Mouse (Mus musculus): ENCODE results near the gene Cdk5. TPM values are rescaled to one million over a fixed set of nuclear protein-coding genes. Genes with fewer than 3 reads are reported as not detected.

Cdk5 gene
- total and polyA plus RNA-seq, 2 experiments from 2014 or later: 83.3 to 156 TPM

- H3K36me3 ChIP-seq (ENCODE audit: insufficient read depth): no peaks in the 10 kb centered on the region
- 80% methylated on average over 4 of the region's 4 CpGs for WGBS
- ATAC-seq (no peak), DNase-seq (no peak)
- H3K4me3 ChIP-seq (ENCODE audit: low read depth, low read length): no peak overlapping the region
- no peak overlapping the region for H3K4me2 ChIP-seq (ENCODE audit: low read depth)
- H3K27ac ChIP-seq (ENCODE audit: low read depth, low read length): no peak overlapping the region
- peaks cover 17% of the 10 kb centered on the region for H3K4me1 ChIP-seq (ENCODE audit: insufficient read depth)
- no peaks in the 10 kb centered on the region for H3K27me3 ChIP-seq (ENCODE audit: insufficient read depth, low read length)
- no peaks in the 10 kb centered on the region for H3K9me3 ChIP-seq (ENCODE audit: low read length)
- TF ChIP-seq CTCF (IDR thresholded peaks at IDR 0.05; ENCODE audit: low read depth): no peak
- no peak overlapping the region for H3K9ac ChIP-seq
Observed at GRCm38 (mm10) chr5:24379501-24379900, 43.8 kb downstream of the Cdk5 start.

- H3K9ac ChIP-seq: 0 out of 2 replicates have a peak overlapping the region, but pooled peaks have one; percentile 1
- DNase-seq (no peak), ATAC-seq (no peak)
- no peaks in the 10 kb centered on the region for H3K27me3 ChIP-seq (ENCODE audit: insufficient read depth, low read length)
- H3K4me2 ChIP-seq (ENCODE audit: low read depth): no peak overlapping the region
- no peak overlapping the region for H3K27ac ChIP-seq (ENCODE audit: low read depth, low read length)
- no peak overlapping the region for H3K4me3 ChIP-seq (ENCODE audit: low read depth, low read length)
- H3K9me3 ChIP-seq (ENCODE audit: low read length): no peaks in the 10 kb centered on the region
- H3K4me1 ChIP-seq (ENCODE audit: insufficient read depth): peaks cover 9% of the 10 kb centered on the region
- H3K36me3 ChIP-seq (ENCODE audit: insufficient read depth): no peaks in the 10 kb centered on the region
- no peak for TF ChIP-seq CTCF (IDR thresholded peaks at IDR 0.05; ENCODE audit: low read depth)
- 74% methylated on average over 2 of the region's 2 CpGs for WGBS
Observed at GRCm38 (mm10) chr5:24378700-24379099, 44.6 kb downstream of the Cdk5 start.

- Histone ChIP-seq H3K27ac (ENCODE audit: low read depth, low read length) (no peak overlapping the region), H3K4me2 (ENCODE audit: low read depth) (no peak overlapping the region), H3K9ac (no peak overlapping the region), H3K9me3 (ENCODE audit: low read length) (no peaks in the 10 kb centered on the region), H3K27me3 (ENCODE audit: insufficient read depth, low read length) (no peaks in the 10 kb centered on the region), H3K4me3 (ENCODE audit: low read depth, low read length) (no peak overlapping the region), H3K4me1 (ENCODE audit: insufficient read depth) (no peaks in the 10 kb centered on the region), H3K36me3 (ENCODE audit: insufficient read depth) (no peaks in the 10 kb centered on the region)
- 58% methylated on average over 7 of the region's 7 CpGs for WGBS
- peak; percentile 47 for ATAC-seq
- no peak for DNase-seq
- TF ChIP-seq CTCF (IDR thresholded peaks at IDR 0.05; ENCODE audit: low read depth): no peak
Observed at GRCm38 (mm10) chr5:24374666-24375328, 48.5 kb downstream of the Cdk5 start.

- H3K4me2 ChIP-seq (ENCODE audit: low read depth): no peak overlapping the region
- ATAC-seq (peak; percentile 12; the same call in 1 of the 2 replicates), DNase-seq (peak; percentile 61)
- 11% methylated on average over 6 of the region's 6 CpGs for WGBS
- no peak overlapping the region for H3K27ac ChIP-seq (ENCODE audit: low read depth, low read length)
- no peaks in the 10 kb centered on the region for H3K36me3 ChIP-seq (ENCODE audit: insufficient read depth)
- TF ChIP-seq CTCF (IDR thresholded peaks at IDR 0.05; ENCODE audit: low read depth): no peak
- no peak overlapping the region for H3K9ac ChIP-seq
- no peak overlapping the region for H3K4me3 ChIP-seq (ENCODE audit: low read depth, low read length)
- no peaks in the 10 kb centered on the region for H3K27me3 ChIP-seq (ENCODE audit: insufficient read depth, low read length)
- no peaks in the 10 kb centered on the region for H3K4me1 ChIP-seq (ENCODE audit: insufficient read depth)
- H3K9me3 ChIP-seq (ENCODE audit: low read length): no peaks in the 10 kb centered on the region
Observed at GRCm38 (mm10) chr5:24374216-24374615, 49.1 kb downstream of the Cdk5 start.

GRCm38 (mm10) chr5:24373807-24374206, 49.5 kb downstream of the Cdk5 start:
- no peak overlapping the region for H3K9ac ChIP-seq
- no peaks in the 10 kb centered on the region for H3K27me3 ChIP-seq (ENCODE audit: insufficient read depth, low read length)
- no peaks in the 10 kb centered on the region for H3K4me1 ChIP-seq (ENCODE audit: insufficient read depth)
- DNase-seq (no peak), ATAC-seq (no peak)
- no peaks in the 10 kb centered on the region for H3K9me3 ChIP-seq (ENCODE audit: low read length)
- H3K4me2 ChIP-seq (ENCODE audit: low read depth): no peak overlapping the region
- WGBS: 53% methylated on average over 5 of the region's 5 CpGs
- H3K27ac ChIP-seq (ENCODE audit: low read depth, low read length): no peak overlapping the region
- H3K4me3 ChIP-seq (ENCODE audit: low read depth, low read length): no peak overlapping the region
- H3K36me3 ChIP-seq (ENCODE audit: insufficient read depth): no peaks in the 10 kb centered on the region
- no peak for TF ChIP-seq CTCF (IDR thresholded peaks at IDR 0.05; ENCODE audit: low read depth)

GRCm38 (mm10) chr5:24369767-24370166, 53.6 kb downstream of the Cdk5 start:
- TF ChIP-seq CTCF (IDR thresholded peaks at IDR 0.05; ENCODE audit: low read depth): no peak
- no peak overlapping the region for H3K4me3 ChIP-seq (ENCODE audit: low read depth, low read length)
- H3K27ac ChIP-seq (ENCODE audit: low read depth, low read length): no peak overlapping the region
- no peak for DNase-seq
- ATAC-seq: no peak
- 87% methylated on average over 9 of the region's 9 CpGs for WGBS
- H3K9ac ChIP-seq: no peak overlapping the region
- H3K9me3 ChIP-seq (ENCODE audit: low read length): no peaks in the 10 kb centered on the region
- no peak overlapping the region for H3K4me2 ChIP-seq (ENCODE audit: low read depth)
- H3K36me3 ChIP-seq (ENCODE audit: insufficient read depth): no peaks in the 10 kb centered on the region
- no peaks in the 10 kb centered on the region for H3K27me3 ChIP-seq (ENCODE audit: insufficient read depth, low read length)
- no peaks in the 10 kb centered on the region for H3K4me1 ChIP-seq (ENCODE audit: insufficient read depth)

Other genes starting within 250 kb of the Cdk5 start
- 13.5 and 21.2 TPM in 2 replicates for gene Kcnh2, start 71.9 kb downstream of the Cdk5 start, total RNA-seq (2014; rRNA removed)
- gene Kcnh2, start 71.9 kb downstream of the Cdk5 start, polyA plus RNA-seq (2015; fragmentation: Nextera tagmentation; extraction: Ambion mirVana): 4.7 and 6.8 TPM in 2 replicates
- gene Nos3, start 58.7 kb downstream of the Cdk5 start, total RNA-seq (2014; rRNA removed): 6.1 and 8.3 TPM in 2 replicates
- 6.3 and 6.8 TPM in 2 replicates for gene Nos3, start 58.7 kb downstream of the Cdk5 start, polyA plus RNA-seq (2015; fragmentation: Nextera tagmentation; extraction: Ambion mirVana)
- gene Atg9b, start 31.4 kb downstream of the Cdk5 start, total RNA-seq (2014; rRNA removed): 8.0 and 9.5 TPM in 2 replicates
- 3.4 and 5.1 TPM in 2 replicates for gene Atg9b, start 31.4 kb downstream of the Cdk5 start, polyA plus RNA-seq (2015; fragmentation: Nextera tagmentation; extraction: Ambion mirVana)
- gene Abcb8, start 29.9 kb downstream of the Cdk5 start, total RNA-seq (2014; rRNA removed): 58.2 and 64.1 TPM in 2 replicates
- gene Abcb8, start 29.9 kb downstream of the Cdk5 start, polyA plus RNA-seq (2015; fragmentation: Nextera tagmentation; extraction: Ambion mirVana): 38.7 and 44.6 TPM in 2 replicates
- 0.15 TPM in 1 of 2 replicates, not detected in the other for gene Asic3, start 10.1 kb downstream of the Cdk5 start, total RNA-seq (2014; rRNA removed)
- gene Asic3, start 10.1 kb downstream of the Cdk5 start, polyA plus RNA-seq (2015; fragmentation: Nextera tagmentation; extraction: Ambion mirVana): 0.08 and 0.52 TPM in 2 replicates
- gene Slc4a2, start 307 bp upstream of the Cdk5 start, total RNA-seq (2014; rRNA removed): 21.4 and 31.9 TPM in 2 replicates
- gene Slc4a2, start 307 bp upstream of the Cdk5 start, polyA plus RNA-seq (2015; fragmentation: Nextera tagmentation; extraction: Ambion mirVana): 9.7 and 13.9 TPM in 2 replicates
- gene Fastk, start 21.8 kb upstream of the Cdk5 start, total RNA-seq (2014; rRNA removed): 87.0 and 132 TPM in 2 replicates
- 88.7 and 91.9 TPM in 2 replicates for gene Fastk, start 21.8 kb upstream of the Cdk5 start, polyA plus RNA-seq (2015; fragmentation: Nextera tagmentation; extraction: Ambion mirVana)
- 34.3 and 47.2 TPM in 2 replicates for gene Tmub1, start 24.3 kb upstream of the Cdk5 start, total RNA-seq (2014; rRNA removed)
- 54.8 and 56.7 TPM in 2 replicates for gene Tmub1, start 24.3 kb upstream of the Cdk5 start, polyA plus RNA-seq (2015; fragmentation: Nextera tagmentation; extraction: Ambion mirVana)
- gene Agap3, start 28.6 kb upstream of the Cdk5 start, total RNA-seq (2014; rRNA removed): 270 and 296 TPM in 2 replicates
- gene Agap3, start 28.6 kb upstream of the Cdk5 start, polyA plus RNA-seq (2015; fragmentation: Nextera tagmentation; extraction: Ambion mirVana): 136 and 140 TPM in 2 replicates
- gene Gbx1, start 103.7 kb upstream of the Cdk5 start, total RNA-seq (2014; rRNA removed): 2.3 and 4.8 TPM in 2 replicates
- 0.91 and 1.3 TPM in 2 replicates for gene Gbx1, start 103.7 kb upstream of the Cdk5 start, polyA plus RNA-seq (2015; fragmentation: Nextera tagmentation; extraction: Ambion mirVana)
- 0.43 TPM in 1 of 2 replicates, not detected in the other for gene Asb10, start 117.4 kb upstream of the Cdk5 start, total RNA-seq (2014; rRNA removed)
- 0.21 and 0.22 TPM in 2 replicates for gene Asb10, start 117.4 kb upstream of the Cdk5 start, polyA plus RNA-seq (2015; fragmentation: Nextera tagmentation; extraction: Ambion mirVana)
- gene 4931409K22Rik, start 133.3 kb upstream of the Cdk5 start, total RNA-seq (2014; rRNA removed): not detected in 2 replicates
- 0.11 TPM in 1 of 2 replicates, not detected in the other for gene 4931409K22Rik, start 133.3 kb upstream of the Cdk5 start, polyA plus RNA-seq (2015; fragmentation: Nextera tagmentation; extraction: Ambion mirVana)
- 59.8 and 66.2 TPM in 2 replicates for gene Abcf2, start 153.9 kb upstream of the Cdk5 start, total RNA-seq (2014; rRNA removed)
- 73.7 and 80.8 TPM in 2 replicates for gene Abcf2, start 153.9 kb upstream of the Cdk5 start, polyA plus RNA-seq (2015; fragmentation: Nextera tagmentation; extraction: Ambion mirVana)
- 25.0 and 33.5 TPM in 2 replicates for gene Chpf2, start 163.2 kb upstream of the Cdk5 start, total RNA-seq (2014; rRNA removed)
- 18.7 and 21.3 TPM in 2 replicates for gene Chpf2, start 163.2 kb upstream of the Cdk5 start, polyA plus RNA-seq (2015; fragmentation: Nextera tagmentation; extraction: Ambion mirVana)
- 265 and 272 TPM in 2 replicates for gene Smarcd3, start 200.9 kb upstream of the Cdk5 start, total RNA-seq (2014; rRNA removed)
- gene Smarcd3, start 200.9 kb upstream of the Cdk5 start, polyA plus RNA-seq (2015; fragmentation: Nextera tagmentation; extraction: Ambion mirVana): 162 and 168 TPM in 2 replicates